Mouse (Mus musculus): ENCODE data around the gene Olfr1039. TPM values are rescaled to one million over a fixed set of nuclear protein-coding genes. Genes with fewer than 3 reads are reported as not detected.
"Not testable (repeated sequence)": the region's sequence is repeated elsewhere in the genome, so short reads cannot be mapped to it uniquely, and the experiment has no call there.

Olfr1039 gene
- total RNA-seq (2021) = not detected
- long read RNA-seq, experiment 1 = 0 reads
- long read RNA-seq, experiment 2 = 0 reads

DNA sequence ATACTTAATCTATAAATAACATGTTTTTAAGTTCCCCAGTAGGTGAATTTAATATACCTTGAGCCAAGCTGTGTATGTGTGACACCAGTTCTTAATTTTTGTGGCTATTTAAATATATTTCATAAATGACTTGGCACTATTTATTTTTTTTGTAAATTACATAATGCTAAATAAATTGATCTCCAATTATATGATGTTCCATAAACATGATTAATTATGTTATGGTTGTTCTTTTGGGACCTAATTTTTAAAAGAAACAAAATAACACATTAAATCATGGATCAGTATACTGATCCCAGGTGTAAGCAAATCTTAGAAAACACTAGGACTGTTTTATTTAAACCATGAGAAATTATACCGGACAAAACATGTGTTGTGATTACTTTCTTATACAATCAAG is at the start of gene Olfr1039:
Gene Olfr1039, minus strand, starts transcription at position 101 of the 400 bp plus-strand sequence.
- no peak for DNase-seq

DNA sequence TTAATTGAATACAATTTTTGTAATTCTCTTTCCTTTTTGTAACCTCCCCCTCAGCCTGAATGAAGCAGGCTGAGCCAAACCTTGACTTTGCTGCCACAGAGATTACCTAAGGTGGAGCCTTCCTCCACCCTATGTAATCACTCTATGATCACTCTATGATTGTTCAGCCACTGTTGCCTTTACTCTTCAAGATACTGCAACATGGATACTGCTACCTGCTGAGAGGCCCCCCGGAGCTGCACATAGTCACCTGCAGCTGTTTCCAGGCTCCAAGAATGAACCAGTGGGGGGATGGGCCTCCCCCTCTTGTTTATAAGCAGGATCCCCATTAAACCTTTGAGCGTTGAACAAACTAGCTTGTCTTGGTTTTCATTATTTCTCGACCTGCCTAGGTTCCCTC is 44.2 kb upstream of the Olfr1039 start:
- no peak for DNase-seq

DNA sequence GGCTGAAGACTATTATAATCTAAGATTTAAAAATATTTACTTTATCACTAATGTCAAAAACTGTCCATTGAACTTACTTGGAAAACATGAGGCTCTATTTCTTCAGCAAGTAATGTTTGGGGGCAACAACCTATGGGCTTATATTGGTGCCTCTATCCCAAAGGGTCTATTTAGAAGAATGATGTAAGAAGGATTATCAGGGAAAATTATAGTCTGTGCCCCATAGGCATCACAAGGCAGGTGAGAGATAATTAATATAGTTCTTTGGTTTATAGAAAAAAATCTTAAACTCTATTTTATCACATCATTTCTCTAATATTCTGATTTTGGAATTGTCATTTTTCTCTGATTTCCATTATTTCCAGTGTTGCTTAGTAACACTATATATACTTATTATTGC is 42.0 kb upstream of the Olfr1039 start, which contains the start of gene Olfr1044:
Gene Olfr1044, minus strand, starts transcription at position 101 of the 400 bp plus-strand sequence.
- no peak for DNase-seq

DNA sequence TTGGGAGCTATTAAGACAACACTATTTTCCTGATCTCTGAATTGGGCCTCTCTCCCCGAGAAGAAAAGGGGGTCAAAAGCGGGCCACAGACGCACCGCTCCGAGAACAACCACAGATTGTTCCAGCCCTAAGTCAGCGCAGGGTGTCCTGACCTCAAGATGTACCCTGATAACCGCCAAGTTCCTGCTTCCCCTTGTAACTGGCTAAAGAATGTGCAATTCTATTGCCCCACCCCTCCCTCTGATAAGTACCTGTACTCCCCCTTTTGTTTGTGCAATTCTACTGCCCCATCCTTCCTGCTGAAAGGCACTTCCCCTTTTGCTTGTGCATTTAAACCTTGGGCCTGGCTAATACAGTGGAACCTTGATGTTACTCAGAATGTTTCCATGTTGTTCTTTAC is 39.7 kb upstream of the Olfr1039 start:
- DNase-seq = not testable (repeated sequence)

DNA sequence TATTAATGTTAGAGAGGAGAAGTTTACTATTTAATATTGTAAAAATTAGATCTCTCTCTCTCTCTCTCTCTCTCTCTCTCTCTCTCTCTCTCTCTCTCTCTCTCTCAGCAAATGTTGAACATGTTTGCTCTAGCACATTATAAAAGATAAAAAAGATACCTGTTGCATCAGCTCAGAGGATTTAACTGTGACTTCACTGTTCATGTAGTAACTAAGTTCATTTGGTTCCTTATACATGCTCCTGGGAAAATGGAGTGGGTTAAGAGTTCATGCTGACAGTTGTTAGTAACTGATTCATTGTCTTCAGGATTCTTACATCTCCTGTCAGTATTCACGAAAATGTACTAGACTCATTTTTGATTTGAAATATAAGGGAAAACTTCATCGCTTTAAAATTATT is 31.7 kb upstream of the Olfr1039 start, which contains the start of gene Olfr1043:
Gene Olfr1043, minus strand, starts transcription at position 101 of the 400 bp plus-strand sequence.
- no peak for DNase-seq

DNA sequence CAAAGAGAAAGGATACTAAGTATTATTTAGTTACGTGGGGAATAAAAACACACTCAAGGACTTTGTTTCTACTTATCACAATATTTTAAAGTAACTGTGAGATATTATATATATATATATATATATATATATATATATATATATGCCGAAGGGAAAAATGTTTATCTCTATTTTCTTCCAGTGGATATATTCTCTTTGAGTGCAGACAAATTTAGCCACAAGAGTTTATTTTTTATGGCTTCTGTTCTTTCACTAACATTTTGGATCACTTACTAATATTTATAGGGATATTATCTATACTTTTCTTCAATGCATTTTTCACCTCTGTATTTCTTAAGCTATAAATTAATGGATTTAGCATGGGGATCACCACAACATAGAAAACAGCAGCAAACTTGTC is 26.0 kb upstream of the Olfr1039 start, which contains the start of gene Olfr1042:
Gene Olfr1042, minus strand, starts transcription at position 101 of the 400 bp plus-strand sequence.
- DNase-seq = no peak

DNA sequence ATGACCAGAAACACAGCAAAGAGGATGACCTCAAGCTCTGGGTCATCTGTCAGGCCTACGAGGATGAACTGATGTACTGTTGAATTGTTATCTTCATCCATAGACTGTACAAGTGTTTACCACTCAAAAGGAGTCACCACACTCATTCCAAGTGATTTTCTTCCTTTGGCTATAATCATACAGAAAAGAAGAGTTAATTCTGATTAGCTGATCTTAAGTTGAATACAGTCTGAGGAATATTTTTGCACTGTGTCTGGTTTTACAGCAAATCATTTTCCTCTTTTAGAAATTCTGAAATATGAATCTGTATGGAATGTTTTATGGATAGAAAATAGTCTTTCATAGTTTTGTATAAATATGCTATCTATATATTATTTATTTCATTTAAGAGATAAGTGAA is 10.9 kb upstream of the Olfr1039 start, which contains the start of gene Olfr1040:
Gene Olfr1040, minus strand, starts transcription at position 101 of the 400 bp plus-strand sequence.
- no peak for DNase-seq

DNA sequence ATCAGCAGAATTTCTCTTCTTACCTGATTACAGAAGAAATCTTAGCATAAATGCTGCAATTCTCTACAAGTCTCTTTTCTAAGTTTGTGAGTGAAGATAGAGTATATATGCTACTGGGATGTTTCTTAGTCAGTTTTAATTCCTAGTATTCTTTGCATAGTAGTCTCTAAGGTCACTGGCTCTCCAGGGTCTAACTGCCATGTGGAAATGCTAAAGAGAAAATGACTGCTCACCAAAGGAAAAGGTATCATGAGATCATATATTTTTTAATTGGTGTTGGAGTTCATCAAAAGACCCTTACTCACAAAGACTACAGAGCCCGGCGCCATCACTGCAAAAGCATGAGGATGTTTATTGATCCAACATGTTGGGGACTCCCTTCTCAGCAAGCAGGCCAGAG is 48.4 kb downstream of the Olfr1039 start, which contains the start of gene Olfr1037:
Gene Olfr1037, minus strand, starts transcription at position 101 of the 400 bp plus-strand sequence.
- no peak for DNase-seq

DNA sequence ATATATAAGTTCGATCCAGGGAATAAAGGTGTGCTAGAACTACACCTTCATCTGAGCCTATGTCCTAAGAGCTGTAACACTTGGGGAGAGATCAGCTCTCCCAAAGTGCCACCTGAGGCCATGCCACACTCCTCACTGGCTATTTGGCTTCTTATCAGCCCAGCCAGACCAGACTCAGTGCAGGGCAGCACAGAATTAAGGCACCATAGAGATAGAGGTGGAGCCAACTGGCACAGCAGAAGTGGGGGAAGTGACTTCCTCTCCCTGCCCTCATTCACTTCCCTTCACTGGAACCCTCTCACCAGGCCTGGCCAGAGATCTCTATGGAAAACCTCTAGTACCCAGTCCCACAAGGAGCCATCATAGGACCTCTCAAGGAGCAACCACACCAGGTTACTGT is 55.2 kb downstream of the Olfr1039 start:
- not testable (repeated sequence) for DNase-seq

Other genes starting within 250 kb of the Olfr1039 start
- not detected for gene Olfr1024, start 230.9 kb downstream of the Olfr1039 start, total RNA-seq (2021)
- not detected for gene Olfr1025-ps1, start 220.7 kb downstream of the Olfr1039 start, total RNA-seq (2021)
- gene Olfr1026, start 214.4 kb downstream of the Olfr1039 start, total RNA-seq (2021) = not detected
- not detected for gene Olfr1028, start 185.5 kb downstream of the Olfr1039 start, total RNA-seq (2021)
- gene Olfr1029, start 162.0 kb downstream of the Olfr1039 start, total RNA-seq (2021) = not detected
- not detected for gene Olfr1030, start 156.7 kb downstream of the Olfr1039 start, total RNA-seq (2021)
- not detected for gene Olfr1031, start 145.6 kb downstream of the Olfr1039 start, total RNA-seq (2021)
- not detected for gene Olfr1032, start 130.4 kb downstream of the Olfr1039 start, total RNA-seq (2021)
- under 1 TPM in 1 of 2 experiments, not detected in 1; 0.08 TPM for gene Olfr1033, start 115.3 kb downstream of the Olfr1039 start, total RNA-seq (2021)
- gene Olfr1034, start 90.1 kb downstream of the Olfr1039 start, total RNA-seq (2021) = not detected
- not detected for gene Olfr1036, start 61.9 kb downstream of the Olfr1039 start, total RNA-seq (2021)
- gene Olfr1037, start 48.5 kb downstream of the Olfr1039 start, total RNA-seq (2021) = not detected
- not detected for gene Olfr1040, start 10.8 kb upstream of the Olfr1039 start, total RNA-seq (2021)
- not detected for gene Olfr1042, start 25.9 kb upstream of the Olfr1039 start, total RNA-seq (2021)
- not detected for gene Olfr1043, start 31.6 kb upstream of the Olfr1039 start, total RNA-seq (2021)
- gene Olfr1044, start 41.9 kb upstream of the Olfr1039 start, total RNA-seq (2021) = not detected
- gene Olfr52, start 49.8 kb upstream of the Olfr1039 start, total RNA-seq (2021) = not detected
- not detected for gene Olfr1045, start 67.1 kb upstream of the Olfr1039 start, total RNA-seq (2021)
- not detected for gene Olfr1046, start 83.4 kb upstream of the Olfr1039 start, total RNA-seq (2021)
- gene Olfr1047, start 95.5 kb upstream of the Olfr1039 start, total RNA-seq (2021) = not detected
- gene Olfr1048, start 104.4 kb upstream of the Olfr1039 start, total RNA-seq (2021) = not detected
- not detected for gene Olfr1049, start 122.4 kb upstream of the Olfr1039 start, total RNA-seq (2021)
- gene Olfr1051, start 143.2 kb upstream of the Olfr1039 start, total RNA-seq (2021) = not detected
- not detected for gene Olfr1052, start 156.5 kb upstream of the Olfr1039 start, total RNA-seq (2021)
- gene Olfr1053, start 179.4 kb upstream of the Olfr1039 start, total RNA-seq (2021) = not detected
- gene Olfr1054, start 199.5 kb upstream of the Olfr1039 start, total RNA-seq (2021) = not detected
- not detected for gene Olfr1055, start 214.4 kb upstream of the Olfr1039 start, total RNA-seq (2021)
- gene Olfr1056, start 226.5 kb upstream of the Olfr1039 start, total RNA-seq (2021) = not detected
- gene Olfr1057, start 242.5 kb upstream of the Olfr1039 start, total RNA-seq (2021) = not detected

Measured in gastrocnemius, postnatal 25 days (tissue).